Mouse (Mus musculus) cerebellum, adult 9-11 months (tissue): Measurements from ENCODE around the gene Ak6.

ENCODE experiments used
- DNase-seq: peaks from one replicate; pipeline ENCODE4 v3.0.0; 2022

Ak6 gene

DNA sequence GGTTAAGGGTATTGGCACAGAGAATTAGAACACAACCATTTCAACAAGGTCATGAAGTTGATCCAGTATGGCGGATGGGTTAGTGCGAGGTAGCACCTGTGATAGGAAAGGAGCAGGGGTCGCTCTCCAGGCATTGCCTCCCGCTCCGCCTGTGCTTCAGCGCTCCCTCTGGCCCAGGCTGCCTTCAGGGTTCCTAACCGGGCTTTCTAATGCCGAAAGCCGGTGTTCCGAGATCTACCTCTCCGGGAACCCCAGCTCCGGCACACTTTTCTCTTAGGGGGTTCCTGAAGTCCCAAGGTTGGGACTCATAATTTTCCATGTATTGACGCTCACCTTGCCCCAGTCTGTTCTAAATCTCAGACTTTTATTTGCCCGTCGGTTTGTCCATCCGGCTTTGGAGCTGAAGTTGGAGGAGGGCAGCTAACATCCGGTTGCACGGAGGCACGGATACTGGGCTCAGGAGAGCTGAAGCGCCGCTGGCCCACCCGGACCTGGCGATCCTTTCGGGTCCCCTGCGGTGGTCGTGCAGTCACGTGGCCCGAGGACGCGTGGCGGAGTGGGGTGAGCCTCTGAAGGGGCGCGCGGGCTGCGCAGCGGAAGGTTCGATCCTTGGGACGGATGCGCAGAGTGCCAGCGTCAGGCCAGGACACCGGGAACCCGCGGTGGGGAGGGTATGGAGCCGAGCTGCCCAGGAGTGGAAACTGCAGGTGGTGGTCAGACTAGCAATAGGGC lies 18.7 kb downstream of the Ak6 start, which contains the start of gene Ccdc125:
Gene Ccdc125, plus strand, starts transcription at position 427 of the 732 bp plus-strand sequence.
- DNase-seq: no peak

DNA sequence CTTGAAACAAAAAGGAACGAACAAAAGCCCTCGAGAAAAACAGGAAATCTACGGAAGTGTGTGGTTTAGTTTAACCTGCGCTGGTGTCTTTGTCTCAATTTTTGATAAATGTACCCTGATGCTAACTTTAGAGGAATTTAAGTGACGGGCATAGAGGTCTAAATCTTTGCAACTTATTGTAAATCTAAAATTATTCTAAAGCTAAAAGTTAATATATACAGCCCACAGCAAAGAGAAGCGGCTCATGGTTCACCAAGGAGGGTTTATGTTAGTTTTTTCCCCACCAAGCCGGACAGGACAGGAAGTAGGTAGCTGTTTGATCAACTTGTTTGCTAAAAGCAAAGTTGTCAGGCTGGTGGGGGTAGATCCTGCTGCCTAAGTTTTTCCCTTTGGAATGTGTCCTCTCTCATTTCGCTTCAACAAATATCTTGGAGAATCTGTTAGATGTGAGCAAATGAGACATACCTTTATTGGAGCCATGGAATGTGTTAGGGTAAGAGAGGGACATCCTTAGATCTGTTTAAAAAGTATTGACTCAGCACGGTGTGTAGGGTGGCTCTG lies 19.5 kb downstream of the Ak6 start:
- no peak for DNase-seq

DNA sequence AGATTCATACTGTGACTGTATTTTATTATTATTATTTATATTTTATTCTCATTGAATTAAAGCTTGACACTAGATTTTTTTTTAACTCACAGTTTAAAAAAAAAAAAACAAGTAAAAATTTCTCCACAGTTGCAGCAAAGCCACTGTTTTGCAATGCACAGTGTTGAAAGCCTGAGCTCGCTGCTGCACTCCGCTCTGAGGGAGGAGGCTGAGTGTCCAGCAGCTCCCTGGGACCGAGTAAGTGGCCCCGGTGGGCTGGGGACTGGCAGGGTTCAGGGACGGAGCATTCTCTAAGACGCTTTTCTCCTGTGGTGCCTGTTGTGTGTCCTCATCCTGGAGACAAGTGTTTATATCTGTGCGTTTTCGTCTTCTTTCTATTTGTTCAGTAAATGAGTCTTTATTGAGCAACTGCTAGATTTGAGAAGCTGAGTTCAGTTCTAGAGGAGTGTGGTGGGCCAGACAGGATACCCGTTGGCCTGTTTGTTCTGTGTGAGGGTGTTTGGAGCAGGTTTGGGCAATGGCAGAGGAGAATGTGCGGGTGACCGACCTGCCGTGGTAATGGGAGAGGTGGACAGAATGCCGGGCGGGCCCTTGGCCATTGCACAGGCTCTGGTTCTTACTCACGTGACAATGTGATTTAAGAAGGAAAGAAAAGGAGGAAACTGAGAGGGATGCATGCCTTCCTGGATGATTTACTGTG lies 25.3 kb downstream of the Ak6 start:
- no peak for DNase-seq

DNA sequence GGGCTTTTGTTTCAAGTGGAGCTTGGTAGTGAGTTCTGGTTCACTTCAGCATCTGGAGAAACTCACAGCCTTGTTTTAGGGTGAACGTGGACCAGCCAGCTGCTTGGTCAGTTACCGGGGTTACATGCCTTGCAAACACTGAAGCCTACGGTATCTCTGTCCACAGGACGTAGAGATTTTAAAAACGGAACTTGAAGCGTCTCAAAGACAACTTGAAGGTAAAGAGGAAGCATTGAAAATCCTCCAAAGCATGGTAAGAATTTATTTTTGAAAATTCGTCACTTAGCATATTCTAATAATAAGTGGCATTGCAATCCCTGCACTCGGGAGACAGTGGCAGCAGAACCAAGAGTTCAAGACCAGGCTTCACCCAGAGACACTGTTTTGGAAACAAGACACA lies 30.8 kb downstream of the Ak6 start:
- DNase-seq: no peak

DNA sequence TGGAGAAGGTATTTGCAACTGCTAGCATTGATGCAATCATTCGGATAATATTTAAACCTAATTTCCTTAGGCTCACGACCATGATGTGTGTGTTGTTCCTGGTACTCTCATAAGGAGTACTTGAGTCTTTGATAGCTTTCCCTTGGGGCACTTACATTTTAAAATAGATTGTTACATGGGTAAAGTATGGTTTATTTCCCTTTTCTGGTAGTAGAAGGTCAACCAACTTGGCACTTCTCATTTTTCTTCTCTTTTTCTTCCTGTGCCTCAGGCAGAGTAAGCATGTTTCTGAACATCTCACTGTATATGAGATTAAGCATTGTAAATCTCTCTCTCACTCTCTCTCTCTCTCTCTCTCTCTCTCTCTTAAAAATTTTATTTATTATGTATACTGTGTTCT lies 32.1 kb downstream of the Ak6 start:
- no peak for DNase-seq

DNA sequence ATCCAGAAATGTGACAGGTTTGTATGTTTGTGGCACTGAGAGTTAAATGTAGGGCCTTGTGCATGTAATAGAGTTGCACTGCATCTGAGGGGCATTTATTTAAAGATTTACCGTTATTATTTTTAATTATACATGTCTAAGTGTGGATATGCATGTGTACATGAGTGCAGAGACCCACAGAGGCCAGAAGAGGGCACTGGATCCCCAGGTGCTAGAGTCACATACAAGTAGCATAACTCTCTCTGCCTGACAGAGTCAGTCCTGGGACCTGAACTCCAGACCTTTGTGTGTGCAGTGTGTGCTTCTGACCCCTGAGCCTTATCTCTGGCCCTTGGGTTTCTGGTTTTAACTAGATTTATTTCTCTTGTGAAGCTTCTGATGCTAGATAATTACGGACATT lies 33.6 kb downstream of the Ak6 start:
- no peak for DNase-seq

DNA sequence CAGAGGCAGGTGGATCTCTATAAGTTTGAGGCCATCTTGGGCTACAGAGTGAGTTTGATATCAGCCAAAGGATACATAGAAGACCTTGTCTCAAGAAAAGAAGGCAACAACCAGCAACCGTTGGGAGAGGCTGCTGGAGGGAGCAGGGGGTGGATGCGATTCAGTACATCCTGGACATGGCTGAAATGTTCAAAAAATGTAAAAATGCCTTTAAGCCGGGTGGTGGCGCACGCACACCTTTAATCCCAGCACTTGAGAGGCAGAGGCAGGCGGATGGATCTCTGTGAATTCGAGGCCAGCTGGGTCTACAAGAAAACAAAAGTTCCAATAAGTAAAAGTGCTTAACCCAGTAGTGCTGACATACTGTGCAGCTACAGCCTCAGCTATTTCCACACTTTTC lies 36.7 kb downstream of the Ak6 start:
- DNase-seq: no peak

DNA sequence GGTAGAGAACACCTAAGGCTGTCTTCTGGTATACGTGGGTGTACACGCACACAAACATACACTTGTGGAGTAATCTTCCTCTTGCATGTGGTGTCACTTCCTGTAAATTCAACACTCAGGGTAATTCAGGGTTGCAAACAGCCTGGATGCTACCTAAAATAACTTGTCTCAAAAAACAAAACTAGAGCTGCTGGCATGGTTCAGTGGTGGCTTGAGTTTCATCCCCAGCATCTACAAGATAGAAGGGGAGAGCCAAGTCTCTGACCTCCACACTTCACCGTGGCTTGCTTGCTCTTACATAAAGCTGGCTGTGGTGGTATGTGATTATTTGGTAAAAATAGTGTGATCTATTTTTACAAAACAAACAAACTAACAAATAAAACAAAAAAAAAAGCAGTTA lies 46.8 kb downstream of the Ak6 start:
- no peak for DNase-seq

DNA sequence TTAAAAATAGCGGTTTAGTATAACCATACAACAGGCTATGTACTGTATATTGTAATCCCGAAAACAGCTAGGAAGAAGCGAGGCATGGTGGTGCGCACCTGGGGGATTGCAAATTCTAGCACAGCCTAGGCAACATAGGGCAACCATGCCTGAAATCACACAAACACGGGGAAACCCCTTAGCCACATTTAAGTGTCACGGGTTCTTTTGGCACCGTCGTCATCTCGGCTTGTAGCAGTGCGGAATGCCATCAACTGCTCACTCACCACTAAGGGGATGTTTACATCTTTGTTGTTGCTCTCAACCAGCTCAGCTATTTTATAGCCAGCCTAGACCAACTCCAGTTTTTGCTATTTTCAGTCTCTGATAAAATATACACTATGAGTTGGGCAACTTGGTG lies 48.1 kb downstream of the Ak6 start:
- DNase-seq: no peak

DNA sequence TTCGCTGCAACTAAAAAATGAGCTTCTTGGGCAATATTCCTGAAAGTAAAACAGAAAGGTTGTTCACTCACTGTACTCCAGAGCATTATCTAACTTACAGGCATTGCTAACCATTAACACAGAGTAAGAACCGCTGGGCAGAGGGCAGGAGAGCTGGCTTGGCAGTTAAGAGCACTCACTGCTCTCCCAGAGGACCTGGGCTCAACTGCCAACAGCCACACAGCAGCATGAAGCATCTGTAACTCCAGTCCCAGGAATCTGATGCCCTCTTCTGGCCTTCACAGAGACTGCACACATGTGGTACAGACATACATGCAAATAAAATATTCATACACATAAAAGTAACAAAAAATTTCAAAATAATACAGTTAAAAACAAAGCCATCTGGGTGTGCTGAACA lies 52.7 kb downstream of the Ak6 start:
- no peak for DNase-seq

DNA sequence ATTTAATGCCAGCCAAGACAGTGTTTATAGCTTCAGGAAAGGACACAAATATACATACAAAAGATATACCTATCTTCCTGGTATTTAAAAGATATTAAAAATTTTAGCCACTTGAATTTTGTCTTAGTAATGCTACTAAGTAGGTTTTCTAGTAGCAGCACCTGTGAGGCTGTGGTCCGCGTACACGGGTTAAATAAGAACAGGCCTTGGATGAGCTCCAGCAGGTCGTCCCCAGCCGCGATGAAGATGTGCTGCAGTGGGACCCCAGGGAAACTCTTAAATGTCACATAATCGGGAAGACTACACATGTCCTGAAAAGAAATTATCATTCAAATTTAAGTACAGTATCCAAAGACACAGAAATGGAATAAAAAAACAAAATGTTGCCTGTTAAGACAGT lies 55.4 kb downstream of the Ak6 start:
- no peak for DNase-seq

DNA sequence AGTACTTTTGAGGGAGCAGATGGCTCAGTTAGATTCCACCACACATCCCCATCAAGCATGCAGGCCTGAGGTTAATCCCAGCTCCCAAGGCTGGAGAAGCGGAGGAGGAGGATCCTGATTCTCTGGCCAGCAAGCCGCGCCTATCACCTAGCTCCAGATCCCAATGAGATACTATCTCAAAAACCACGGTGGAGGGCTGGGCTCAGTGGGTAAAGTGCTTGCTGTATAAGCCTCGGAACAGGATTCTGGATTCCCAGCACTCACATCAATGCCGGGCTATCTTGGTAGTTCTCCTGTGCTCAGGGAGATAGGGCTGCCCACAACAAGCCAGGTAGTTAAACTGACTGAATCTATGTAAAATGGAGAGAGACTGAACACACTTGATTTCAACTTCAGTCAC lies 64.7 kb downstream of the Ak6 start:
- no peak for DNase-seq
